Mouse (Mus musculus) hindbrain, embryonic 10.5 days (tissue): ENCODE data around the gene Cd59a. TPM values are rescaled to one million over a fixed set of nuclear protein-coding genes. Genes with fewer than 3 reads are reported as not detected.

Source experiments
- DNase-seq: peaks from one replicate; pipeline ENCODE4 v3.0.0-alpha.2; 2017; ENCODE audit warnings: low spot score
- H3K27ac ChIP-seq: fragments of 300-500 bp; sonication (generic); 2 replicates; pipeline ENCODE4 v1.5.1; 2016; ENCODE audit warnings: mild to moderate bottlenecking, moderate library complexity
- H3K27me3 ChIP-seq: fragments of 300-500 bp; sonication (generic); 2 replicates; pipeline ENCODE4 v1.6.1; 2016; ENCODE audit warnings: mild to moderate bottlenecking; ENCODE audit not compliant: poor library complexity, insufficient read depth, severe bottlenecking
- H3K36me3 ChIP-seq: fragments of 300-500 bp; sonication (generic); 2 replicates; pipeline ENCODE4 v1.6.1; 2016; ENCODE audit warnings: mild to moderate bottlenecking, moderate library complexity
- H3K4me1 ChIP-seq: fragments of 300-500 bp; sonication (generic); replicated peaks from 2 replicates; pipeline ENCODE4 v1.6.1; 2016; ENCODE audit warnings: mild to moderate bottlenecking
- H3K4me3 ChIP-seq: fragments of 300-500 bp; sonication (generic); 2 replicates; pipeline ENCODE4 v1.5.1; 2016; ENCODE audit warnings: mild to moderate bottlenecking, moderate library complexity
- H3K9me3 ChIP-seq: fragments of 300-500 bp; sonication (generic); 2 replicates; pipeline ENCODE4 v1.6.1; 2016; ENCODE audit warnings: mild to moderate bottlenecking, moderate library complexity
- whole genome bisulfite sequencing: fragments of 180-500 bp; shearing (Covaris S2); methylation state at CpG from one replicate; pipeline ENCODE4 v1.1.7; 2016; 5-methylcytosine and 5-hydroxymethylcytosine counted together
- polyA plus RNA-seq: library from polyadenylated mRNA; unstranded; fragments of >200 nt; fragmentation: Nextera tagmentation; extraction: Ambion mirVana; gene quantifications from 2 replicates; pipeline ENCODE4 v1.2.1, GENCODE M21; 2016

Gene Cd59a
- polyA plus RNA-seq, 1 experiment from 2014 or later = 26.4 TPM

- 84% methylated on average over 3 of the region's 3 CpGs for WGBS
Observed at GRCm38 (mm10) chr2:104153876-104154275, 58.3 kb downstream of the Cd59a start.

GRCm38 (mm10) chr2:104157831-104158230 lies 62.2 kb downstream of the Cd59a start:
- no peaks in the 10 kb centered on the region for H3K4me1 ChIP-seq
- no peak overlapping the region for H3K4me3 ChIP-seq
- DNase-seq = no peak
- H3K27ac ChIP-seq = no peak overlapping the region
- H3K27me3 ChIP-seq = no peaks in the 10 kb centered on the region
- 86% methylated on average over 4 of the region's 4 CpGs for WGBS
- no peaks in the 10 kb centered on the region for H3K9me3 ChIP-seq
- no peaks in the 10 kb centered on the region for H3K36me3 ChIP-seq

More at GRCm38 (mm10) chr2:104153876-104154275, 58.3 kb downstream of the Cd59a start:
- no peaks in the 10 kb centered on the region for H3K27me3 ChIP-seq
- H3K36me3 ChIP-seq = no peaks in the 10 kb centered on the region
- H3K4me1 ChIP-seq = no peaks in the 10 kb centered on the region
- H3K27ac ChIP-seq = no peak overlapping the region
- no peak for DNase-seq
- no peaks in the 10 kb centered on the region for H3K9me3 ChIP-seq
- H3K4me3 ChIP-seq = no peak overlapping the region

- Histone ChIP-seq H3K9me3 (no peaks in the 10 kb centered on the region), H3K27ac (no peak overlapping the region), H3K36me3 (no peaks in the 10 kb centered on the region), H3K27me3 (no peaks in the 10 kb centered on the region; the same call in 1 of the 2 replicates), H3K4me1 (peaks cover 10% of the 10 kb centered on the region), H3K4me3 (no peak overlapping the region)
- 79% methylated on average over 7 of the region's 7 CpGs for WGBS
- no peak for DNase-seq
Observed at GRCm38 (mm10) chr2:104163418-104163817, 67.8 kb downstream of the Cd59a start.

GRCm38 (mm10) chr2:104163978-104164487 lies 68.4 kb downstream of the Cd59a start:
- 91% methylated on average over 4 of the region's 4 CpGs for WGBS
- no peak overlapping the region for H3K27ac ChIP-seq

More at GRCm38 (mm10) chr2:104163978-104164487, 68.4 kb downstream of the Cd59a start:
- Histone ChIP-seq H3K4me1 (peaks cover 16% of the 10 kb centered on the region), H3K9me3 (no peaks in the 10 kb centered on the region), H3K4me3 (no peak overlapping the region), H3K27me3 (no peaks in the 10 kb centered on the region; the same call in 1 of the 2 replicates), H3K36me3 (no peaks in the 10 kb centered on the region)
- DNase-seq = no peak

Other genes with a start within 250 kb of the Cd59a start
- 15.8 and 21.2 TPM in 2 replicates for gene Lmo2, start 137.8 kb upstream of the Cd59a start, polyA plus RNA-seq
- 40.6 and 42.8 TPM in 2 replicates for gene Fbxo3, start 68.1 kb upstream of the Cd59a start, polyA plus RNA-seq
- gene 4931422A03Rik, start 67.4 kb upstream of the Cd59a start, polyA plus RNA-seq = 1.4 and 2.0 TPM in 2 replicates
- gene Gm10912, start 30.0 kb upstream of the Cd59a start, polyA plus RNA-seq = not detected in 2 replicates
- not detected in 2 replicates for gene Gm10799, start 27.3 kb upstream of the Cd59a start, polyA plus RNA-seq
- 2.3 and 4.0 TPM in 2 replicates for gene Cd59b, start 26.0 kb upstream of the Cd59a start, polyA plus RNA-seq
- 0.20 TPM in 2 replicates for gene A930018P22Rik, start 27.0 kb downstream of the Cd59a start, polyA plus RNA-seq